Mouse (Mus musculus) bone marrow macrophage, adult 2 months (primary cell): Measurements from ENCODE around the gene Cfap43.

Source experiments
- CTCF ChIP-seq: IDR thresholded peaks from 2 replicates; pipeline ENCODE4 v1.5.1; 2012; ENCODE audit warnings: low read depth, mild to moderate bottlenecking, low read length, moderate library complexity
- POLR2A ChIP-seq: IDR thresholded peaks from 2 replicates; pipeline ENCODE4 v1.6.1; 2012; ENCODE audit warnings: mild to moderate bottlenecking, low read depth, low read length, borderline replicate concordance

DNA sequence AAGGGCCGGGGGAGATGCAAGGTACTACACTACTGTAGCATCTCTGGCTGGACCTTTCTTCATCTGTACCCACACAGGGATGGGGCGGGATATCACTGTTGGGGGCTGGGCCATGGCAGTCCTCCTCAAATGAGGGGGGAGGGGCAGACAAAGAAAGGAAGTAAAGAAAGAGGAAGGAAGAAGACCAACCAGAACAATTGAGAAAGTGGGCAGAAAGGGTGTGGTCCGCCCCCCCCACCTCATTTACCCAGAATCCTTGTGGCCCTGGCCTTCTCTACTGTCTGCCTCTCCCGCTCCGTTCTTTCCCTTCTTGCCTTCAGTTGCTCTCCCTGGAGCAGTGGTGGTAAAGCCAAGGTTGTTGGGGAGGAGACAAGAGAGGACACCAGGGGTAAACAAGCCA lies 13.5 kb downstream of the Cfap43 start:
- TF ChIP-seq CTCF (no peak), POLR2A (no peak)
